In the genomic region with DNA sequence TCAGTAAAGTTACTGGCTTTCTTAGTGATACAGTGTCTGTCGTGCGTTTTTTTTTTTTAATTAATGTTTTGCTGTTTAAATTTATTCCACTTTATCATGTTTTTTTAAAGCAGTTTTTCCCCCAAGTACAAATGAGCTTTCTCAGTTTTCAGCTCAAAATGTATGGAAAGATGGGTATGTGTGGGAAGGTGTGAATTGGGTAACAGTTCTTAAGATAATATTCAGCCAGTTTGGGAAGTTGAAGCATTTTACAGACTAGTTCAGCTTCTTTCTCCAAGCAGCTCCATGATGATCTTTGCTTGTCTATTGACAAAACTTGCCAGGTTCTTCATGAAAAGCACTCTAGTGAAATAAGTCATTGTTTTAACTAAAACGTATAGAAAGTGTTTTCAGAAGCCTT, we compare ENCODE assay signal across 27 mouse cellular contexts.
"Had no signal": no experiment of that assay in that cellular context is flagged by ENCODE, and none has a peak within 500 bp of the region (broad histone marks: within the 10 kb centered on the region; RNA-seq: fewer than 3 reads in every experiment).

No protein-coding gene starts in this region.

- ATAC-seq: hindbrain, embryonic 16.5 days; inflammation-experienced regulatory T-cells, adult 6 months; intestine, embryonic 15.5 days; intestine, postnatal 0 days had no signal

- H3K4me3 ChIP-seq: gastrocnemius, adult 2 months; heart, embryonic 10.5 days; heart, embryonic 12.5 days; hindbrain, embryonic 10.5 days; hindbrain, embryonic 12.5 days; intestine, embryonic 15.5 days; layer of hippocampus, adult 2 months; limb, embryonic 10.5 days; limb, embryonic 12.5 days; liver, embryonic 13.5 days; liver, embryonic 15.5 days had no signal

- DNase-seq: gastrocnemius, adult 2 months; gastrocnemius, postnatal 10 days; gastrocnemius, postnatal 25 days; heart, adult 18-20 months; heart, postnatal 10 days; heart, postnatal 4 days; kidney, adult 18-20 months; kidney, adult 8-10 months; kidney, postnatal 10 days; kidney, postnatal 25 days; kidney, postnatal 4 days; liver; liver, embryonic 13.5 days had no signal

- H3K36me3 ChIP-seq: hindbrain, embryonic 10.5 days; hindbrain, embryonic 12.5 days; intestine, embryonic 15.5 days; limb, embryonic 10.5 days; limb, embryonic 12.5 days; liver, embryonic 13.5 days; liver, embryonic 15.5 days had no signal

- H3K9me3 ChIP-seq: heart, embryonic 10.5 days; heart, embryonic 12.5 days; hindbrain, embryonic 10.5 days; hindbrain, embryonic 12.5 days; intestine, embryonic 15.5 days; limb, embryonic 10.5 days; limb, embryonic 12.5 days; liver, embryonic 13.5 days; liver, embryonic 15.5 days had no signal

- H3K9ac ChIP-seq: heart, embryonic 12.5 days; hindbrain, embryonic 12.5 days; hindbrain, embryonic 14.5 days; intestine, embryonic 15.5 days; limb, embryonic 12.5 days; liver, embryonic 13.5 days; liver, embryonic 15.5 days had no signal

- H3K27me3 ChIP-seq: heart, embryonic 12.5 days; hindbrain, embryonic 12.5 days; intestine, embryonic 15.5 days; limb, embryonic 12.5 days; liver, embryonic 13.5 days; liver, embryonic 15.5 days had no signal

- H3K27ac ChIP-seq: gastrocnemius, adult 2 months; heart, embryonic 10.5 days; hindbrain, embryonic 10.5 days; hindbrain, embryonic 12.5 days; hindbrain, embryonic 14.5 days; intestine, embryonic 15.5 days; limb, embryonic 10.5 days; limb, embryonic 12.5 days; liver, embryonic 13.5 days; liver, embryonic 15.5 days had no signal

- H3K4me1 ChIP-seq: heart, embryonic 10.5 days; heart, embryonic 12.5 days; hindbrain, embryonic 10.5 days; hindbrain, embryonic 12.5 days; intestine, embryonic 15.5 days; limb, embryonic 10.5 days; limb, embryonic 12.5 days; liver, embryonic 13.5 days; liver, embryonic 15.5 days had no signal

- H3K4me2 ChIP-seq: heart, embryonic 12.5 days; hindbrain, embryonic 12.5 days; hindbrain, embryonic 14.5 days; intestine, embryonic 15.5 days; limb, embryonic 12.5 days; liver, embryonic 11.5 days; liver, embryonic 13.5 days; liver, embryonic 15.5 days had no signal
